Mouse (Mus musculus) embryo, embryonic 11.5 days (tissue): ENCODE results near the gene Olfr169.
"Not testable (repeated sequence)": the region's sequence is repeated elsewhere in the genome, so short reads cannot be mapped to it uniquely, and the experiment has no call there.

Source experiments
- DNase-seq: peaks from one replicate; pipeline ENCODE4 v3.0.0-alpha.2; 2012; ENCODE audit warnings: low read depth, low spot score

Gene Olfr169

GRCm38 (mm10) chr16:19571709-19572108, at the start of gene Olfr169:
Gene Olfr169 (minus strand): TSS chr16:19571809.
- not testable (repeated sequence) for DNase-seq

GRCm38 (mm10) chr16:19611782-19612181, 40.2 kb upstream of the Olfr169 start, which contains the start of gene Olfr170:
Gene Olfr170 (minus strand): TSS chr16:19611882.
- not testable (repeated sequence) for DNase-seq

- no peak for DNase-seq
These were observed 31.6 kb upstream of the Olfr169 start for GRCm38 (mm10) chr16:19603166-19603565.

- DNase-seq, result not testable (repeated sequence)
These were observed 18.2 kb downstream of the Olfr169 start for GRCm38 (mm10) chr16:19553429-19553828.

- not testable (repeated sequence) for DNase-seq
These were observed 19.4 kb downstream of the Olfr169 start for GRCm38 (mm10) chr16:19552246-19552645.

- no peak for DNase-seq
These were observed 36.2 kb downstream of the Olfr169 start, which contains the start of gene Olfr168 for GRCm38 (mm10) chr16:19535455-19535854. Gene Olfr168 (minus strand): TSS chr16:19535555.

GRCm38 (mm10) chr16:19522166-19522565, 49.4 kb downstream of the Olfr169 start, which contains the start of gene Olfr167:
Gene Olfr167 (minus strand): TSS chr16:19522266.
- no peak for DNase-seq
